Mouse (Mus musculus) liver, adult 2 months (tissue): ENCODE measurements around the gene Znrf1. TPM values are rescaled to one million over a fixed set of nuclear protein-coding genes. Genes with fewer than 3 reads are reported as not detected.

ENCODE experiments used
- DNase-seq: peaks from one replicate; pipeline ENCODE4 v3.0.0-alpha.2; 2011; ENCODE audit warnings: low read depth, low spot score; ENCODE audit errors: extremely low read depth
- H3K27ac ChIP-seq: fragments of 200-500 bp; replicated peaks from 2 replicates; pipeline ENCODE4 v1.5.1; 2012; ENCODE audit warnings: low read depth, mild to moderate bottlenecking, control low read depth, inconsistent platforms, low read length; ENCODE audit not compliant: insufficient read depth
- H3K27me3 ChIP-seq: fragments of 200-500 bp; 2 replicates; pipeline ENCODE4 v1.6.1; 2012; ENCODE audit warnings: mild to moderate bottlenecking, moderate library complexity, low read length, inconsistent platforms; ENCODE audit not compliant: control insufficient read depth, insufficient read depth
- H3K36me3 ChIP-seq: fragments of 200-500 bp; 2 replicates; pipeline ENCODE4 v1.6.1; 2012; ENCODE audit warnings: low read length, inconsistent platforms; ENCODE audit not compliant: control insufficient read depth, insufficient read depth
- H3K4me1 ChIP-seq: fragments of 200-500 bp; 2 replicates; pipeline ENCODE4 v1.6.1; 2011; ENCODE audit warnings: low read length; ENCODE audit not compliant: control insufficient read depth, insufficient read depth
- H3K4me3 ChIP-seq: fragments of 200-500 bp; 2 replicates; pipeline ENCODE4 v1.5.1; 2011; ENCODE audit warnings: low read depth, mild to moderate bottlenecking, control low read depth, low read length, moderate library complexity; ENCODE audit not compliant: insufficient read depth
- H3K79me2 ChIP-seq: fragments of 200-500 bp; 2 replicates; pipeline ENCODE4 v1.6.1; 2012; ENCODE audit warnings: inconsistent platforms, mild to moderate bottlenecking, low read length, moderate library complexity; ENCODE audit not compliant: control insufficient read depth, insufficient read depth
- H3K9ac ChIP-seq: fragments of 200-500 bp; 2 replicates; pipeline ENCODE4 v1.6.1; 2012; ENCODE audit warnings: low read depth, mild to moderate bottlenecking, control low read depth, inconsistent platforms, low read length
- CTCF ChIP-seq: fragments of 200-500 bp; IDR thresholded peaks from 2 replicates; pipeline ENCODE4 v1.5.1; 2011; ENCODE audit warnings: low read depth, low read length, control low read depth
- POLR2A ChIP-seq: fragments of 200-500 bp; IDR thresholded peaks from 2 replicates; pipeline ENCODE4 v1.6.1; 2011; ENCODE audit warnings: low read length, control low read depth; ENCODE audit not compliant: insufficient read depth; ENCODE audit errors: extremely low read depth
- WGBS: fragments of 180-500 bp; shearing (Covaris S2); methylation state at CpG from one replicate; pipeline ENCODE4 v1.1.7; 2018; 5-methylcytosine and 5-hydroxymethylcytosine counted together
- polyA plus RNA-seq: library from polyadenylated mRNA; depleted of rRNA; stranded (reverse); fragments of >200 nt; gene quantifications from 2 replicates; pipeline ENCODE4 v1.2.3, GENCODE M21; 2012
- total RNA-seq: library from RNA; depleted of rRNA; stranded (reverse); fragments of >200 nt; gene quantifications from 2 replicates; pipeline ENCODE4 v1.2.3, GENCODE M21; 2014

Gene Znrf1
- total and polyA plus RNA-seq, 2 experiments: 13.8 to 44.3 TPM

- peaks cover 8% of the 10 kb centered on the region for H3K4me1 ChIP-seq
- TF ChIP-seq POLR2A (no peak), CTCF (no peak)
- no peaks in the 10 kb centered on the region for H3K36me3 ChIP-seq
- H3K27ac ChIP-seq: no peak overlapping the region
- H3K9ac ChIP-seq: no peak overlapping the region
- DNase-seq: no peak
- no peaks in the 10 kb centered on the region for H3K27me3 ChIP-seq
- no peak overlapping the region for H3K4me3 ChIP-seq
- peaks cover 41% of the 10 kb centered on the region; the same call in 1 of the 2 replicates for H3K79me2 ChIP-seq
- WGBS: 73% methylated on average over 3 of the region's 3 CpGs
These were observed 54.3 kb downstream of the Znrf1 start for GRCm38 (mm10) chr8:111590214-111590613.

DNA sequence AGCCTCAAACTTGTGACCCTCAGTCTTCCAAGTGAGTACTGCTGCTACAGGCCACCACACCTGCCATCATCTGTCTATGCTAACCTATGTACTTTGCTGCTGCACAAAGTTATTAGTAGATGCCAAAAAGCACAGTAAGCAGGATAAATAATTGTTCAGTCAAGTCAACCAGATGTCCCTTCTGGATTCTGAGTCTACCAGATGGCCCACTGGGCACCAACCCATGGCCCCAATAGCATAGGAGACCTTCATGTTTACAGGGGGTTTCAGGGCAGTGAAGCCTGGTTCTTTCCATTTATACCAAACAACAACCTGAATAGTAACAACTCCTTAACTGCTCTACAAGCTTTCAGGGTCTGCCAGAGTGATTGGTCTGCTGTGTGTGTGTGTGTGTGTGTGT is 55.3 kb downstream of the Znrf1 start:
- Histone ChIP-seq H3K36me3 (no peaks in the 10 kb centered on the region), H3K27ac (no peak overlapping the region), H3K4me1 (peaks cover 8% of the 10 kb centered on the region), H3K4me3 (no peak overlapping the region), H3K79me2 (peaks cover 44% of the 10 kb centered on the region; the same call in 1 of the 2 replicates), H3K9ac (no peak overlapping the region), H3K27me3 (no peaks in the 10 kb centered on the region)
- no peak for DNase-seq
- TF ChIP-seq CTCF: no peak
- no peak for TF ChIP-seq POLR2A

GRCm38 (mm10) chr8:111592390-111592910 is 56.6 kb downstream of the Znrf1 start:
- Histone ChIP-seq H3K9ac (no peak overlapping the region), H3K27ac (no peak overlapping the region), H3K27me3 (no peaks in the 10 kb centered on the region), H3K36me3 (no peaks in the 10 kb centered on the region), H3K4me3 (no peak overlapping the region), H3K4me1 (peaks cover 14% of the 10 kb centered on the region), H3K79me2 (peaks cover 41% of the 10 kb centered on the region; the same call in 1 of the 2 replicates)
- no peak for DNase-seq
- no peak for TF ChIP-seq CTCF
- TF ChIP-seq POLR2A: no peak
- WGBS: 91% methylated on average over 7 of the region's 7 CpGs

GRCm38 (mm10) chr8:111594044-111594840 is 58.3 kb downstream of the Znrf1 start:
- DNase-seq: no peak
- H3K27ac ChIP-seq: no peak overlapping the region
- no peak overlapping the region for H3K9ac ChIP-seq
- H3K4me3 ChIP-seq: no peak overlapping the region
- no peaks in the 10 kb centered on the region for H3K27me3 ChIP-seq
- H3K79me2 ChIP-seq: peaks cover 37% of the 10 kb centered on the region; the same call in 1 of the 2 replicates
- WGBS: 84% methylated on average over 3 of the region's 3 CpGs
- peaks cover 16% of the 10 kb centered on the region for H3K4me1 ChIP-seq
- H3K36me3 ChIP-seq: no peaks in the 10 kb centered on the region
- TF ChIP-seq CTCF: no peak
- no peak for TF ChIP-seq POLR2A

DNA sequence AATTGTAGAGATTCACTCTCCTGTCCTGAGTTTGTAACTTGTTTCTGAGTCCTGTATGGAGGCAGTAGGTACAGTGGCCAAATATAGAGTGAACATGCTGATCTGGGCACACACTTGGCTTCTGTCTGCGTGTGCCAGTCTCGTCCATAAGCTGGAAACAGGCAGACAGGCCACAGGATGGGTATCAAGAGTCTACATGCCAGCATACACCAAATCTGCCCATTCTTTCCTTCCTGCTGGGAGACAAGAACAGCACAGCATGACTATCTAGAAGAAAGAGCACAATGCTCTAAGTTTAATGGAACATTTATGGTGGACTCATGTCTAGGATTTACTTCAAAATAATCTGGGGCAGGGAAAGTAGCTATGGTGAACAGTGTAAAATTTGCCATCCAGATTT is 59.1 kb downstream of the Znrf1 start:
- Histone ChIP-seq H3K27ac (no peak overlapping the region), H3K36me3 (no peaks in the 10 kb centered on the region), H3K4me1 (peaks cover 16% of the 10 kb centered on the region), H3K27me3 (no peaks in the 10 kb centered on the region), H3K79me2 (peaks cover 38% of the 10 kb centered on the region), H3K9ac (no peak overlapping the region), H3K4me3 (no peak overlapping the region)
- WGBS: 76% methylated on average over 2 of the region's 2 CpGs
- no peak for TF ChIP-seq CTCF
- no peak for TF ChIP-seq POLR2A
- DNase-seq: no peak
